Mouse (Mus musculus) Patski (cell line): Measurements from ENCODE around the gene Ccdc88a. TPM values are rescaled to one million over a fixed set of nuclear protein-coding genes. Genes with fewer than 3 reads are reported as not detected.

Source experiments
- ATAC-seq: fragments of 100-300 bp; one replicate; pipeline ENCODE4 v1.8.0; 2021
- CTCF ChIA-PET: fragments of 350-600 bp; sonication (Branson Sonifier 250); formaldehyde crosslinking; loops from one replicate; lab custom pipeline; 2022; ENCODE audit warnings: inconsistent platforms; lab: Charles Lee
- POLR2A ChIA-PET: fragments of 350-600 bp; sonication (Branson Sonifier 250); formaldehyde crosslinking; loops from one replicate; lab custom pipeline; 2022; ENCODE audit warnings: antibody characterized with exemption, inconsistent platforms; lab: Charles Lee
- DNase-seq: peaks from one replicate; pipeline ENCODE4 v3.0.0-alpha.2; 2011; ENCODE audit warnings: low read depth, low spot score
- H3K27me3 ChIP-seq: fragments of 371-371 bp; one replicate; pipeline ENCODE4 v1.5.1; 2021
- CTCF ChIP-seq: fragments of 100-300 bp; IDR thresholded peaks from one replicate; pipeline ENCODE4 v1.5.1; 2021
- in situ Hi-C: fragments of 300-500 bp; cut with MboI; formaldehyde crosslinking; loops from 3 replicates; pipeline ENCODE4 v1.11.1; 2018; ENCODE audit warnings: low pct_unique_long_range_greater_than_20kb, mixed read lengths
- polyA plus RNA-seq: library from polyadenylated mRNA; unstranded; gene quantifications from one replicate; pipeline ENCODE4 v1.2.3, GENCODE M21; 2021

Ccdc88a gene
- polyA plus RNA-seq, 1 experiment from 2014 or later, result 11.5 TPM

DNA sequence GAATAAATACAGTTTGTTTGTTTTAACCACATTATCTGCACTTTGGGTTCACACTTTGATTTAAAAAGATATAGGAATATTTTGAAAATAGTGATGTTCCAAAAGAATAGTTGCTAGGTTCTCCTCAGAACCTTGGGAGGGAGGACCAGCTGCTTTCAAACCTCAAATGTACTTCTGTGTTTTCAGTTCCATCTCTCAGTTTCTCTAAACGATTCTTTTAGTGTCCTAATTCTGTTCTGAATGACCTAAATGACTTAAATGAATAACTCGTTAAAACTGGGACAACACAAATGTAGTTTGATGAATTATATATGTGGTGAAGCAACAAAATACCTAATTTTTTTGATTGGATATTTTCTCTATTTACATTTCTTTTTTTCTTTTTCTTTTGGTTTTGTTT, 3.2 kb downstream of the Ccdc88a start:
- in situ Hi-C loops, result no loop called here
- POLR2A ChIA-PET, result interaction anchor here (1.0 kb wide), 1 partner anchor 24 kb away, joined by 3 read pairs; no protein-coding TSS in a partner anchor
- no peak for ATAC-seq
- H3K27me3 ChIP-seq, result peaks cover 10% of the 10 kb centered on the region
- no peak for TF ChIP-seq CTCF
- CTCF ChIA-PET, result no interaction called here
- DNase-seq, result no peak

DNA sequence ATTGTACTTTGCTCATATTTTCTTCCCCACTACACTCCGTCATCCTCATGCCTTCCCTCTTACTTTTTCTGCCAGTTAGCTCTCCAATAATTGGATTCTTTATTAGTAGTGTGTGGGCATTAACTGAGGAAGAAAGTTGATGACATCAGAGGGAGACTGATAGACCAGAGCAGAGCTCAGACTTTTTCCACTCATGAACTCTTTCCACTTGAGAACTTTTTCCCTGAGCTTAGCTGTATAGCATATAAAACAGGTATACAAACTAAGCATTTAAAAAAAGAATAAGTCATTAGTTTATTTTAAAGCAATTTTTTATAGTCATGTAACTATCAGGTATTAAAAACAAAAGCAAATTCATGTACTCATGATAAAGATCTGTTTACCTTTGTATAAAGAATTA, 5.3 kb downstream of the Ccdc88a start:
- no peak for ATAC-seq
- CTCF ChIA-PET, result no interaction called here
- H3K27me3 ChIP-seq, result no peaks in the 10 kb centered on the region
- TF ChIP-seq CTCF, result no peak
- POLR2A ChIA-PET, result no interaction called here
- DNase-seq, result no peak
- in situ Hi-C loops, result no loop called here

DNA sequence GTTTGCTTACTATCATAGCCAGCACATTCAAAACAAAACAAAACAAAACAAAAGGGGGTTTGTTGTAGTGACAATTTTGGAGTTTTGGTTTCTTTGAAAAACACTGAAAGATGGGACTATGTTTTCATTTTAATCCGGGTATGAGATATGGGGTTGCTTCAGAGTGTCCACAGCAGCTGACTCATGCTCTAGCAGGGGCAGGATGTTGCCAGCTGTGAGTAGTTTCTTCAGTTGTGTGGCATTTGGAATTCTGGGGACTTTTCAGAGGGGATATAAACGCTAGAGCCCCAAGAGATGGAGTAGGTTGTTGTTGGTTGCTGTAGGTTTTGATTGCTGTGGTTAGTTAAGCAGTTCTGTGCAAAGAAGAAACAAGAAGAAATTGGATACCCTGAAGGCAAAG, 10.0 kb downstream of the Ccdc88a start:
- in situ Hi-C loops, result no loop called here
- ChIA-PET CTCF (interaction anchor here (1.3 kb wide), 1 partner anchor 10 kb away, joined by 3 read pairs; no protein-coding TSS in a partner anchor), POLR2A (no interaction called here)
- ATAC-seq (no peak), DNase-seq (no peak)
- no peaks in the 10 kb centered on the region for H3K27me3 ChIP-seq
- TF ChIP-seq CTCF, result no peak

DNA sequence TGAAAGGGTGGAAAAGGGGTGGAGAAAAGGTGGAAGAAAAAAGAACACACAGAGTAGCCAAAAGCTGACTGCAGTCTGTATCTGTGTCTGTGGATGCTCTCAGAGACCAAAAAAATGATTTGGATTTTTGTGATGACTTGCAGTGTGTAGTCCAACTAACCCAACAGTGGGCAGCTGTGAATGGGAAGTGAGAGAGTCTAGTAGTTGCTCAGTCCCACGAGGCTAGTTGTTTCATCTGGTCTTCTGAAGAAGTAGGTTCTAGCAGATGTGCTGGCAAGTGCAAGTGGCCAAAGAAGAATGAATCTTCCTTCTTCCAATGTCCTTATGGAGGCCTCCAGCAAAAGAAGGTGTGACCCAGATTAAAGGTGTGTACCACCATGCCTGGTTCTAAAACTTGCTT, 10.5 kb downstream of the Ccdc88a start:
- CTCF ChIA-PET, result no interaction called here
- DNase-seq (no peak), ATAC-seq (no peak)
- in situ Hi-C loops, result no loop called here
- POLR2A ChIA-PET, result no interaction called here
- H3K27me3 ChIP-seq, result no peaks in the 10 kb centered on the region
- TF ChIP-seq CTCF, result no peak

DNA sequence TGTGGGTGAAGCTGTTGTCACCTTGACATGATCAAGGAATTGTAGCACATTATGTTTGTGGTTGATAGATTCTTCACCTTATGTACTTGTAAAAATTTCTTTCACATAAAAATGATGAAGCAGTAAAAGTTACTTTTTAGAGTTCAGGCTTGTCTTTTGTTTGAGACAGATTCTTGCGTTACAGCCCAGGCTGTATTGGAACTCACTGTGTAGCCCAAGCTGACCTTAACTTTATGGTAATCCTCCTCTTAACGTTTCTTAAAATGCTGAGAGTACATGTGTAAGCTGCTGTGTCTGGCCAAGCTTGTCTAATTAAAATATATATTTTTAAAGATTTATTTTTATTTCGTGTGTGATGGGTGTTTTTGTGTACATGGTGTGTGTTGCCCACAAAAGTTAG, 11.2 kb downstream of the Ccdc88a start:
- no peak for ATAC-seq
- CTCF ChIA-PET, result no interaction called here
- no peak for DNase-seq
- TF ChIP-seq CTCF, result no peak
- in situ Hi-C loops, result no loop called here
- POLR2A ChIA-PET, result no interaction called here
- no peaks in the 10 kb centered on the region for H3K27me3 ChIP-seq

DNA sequence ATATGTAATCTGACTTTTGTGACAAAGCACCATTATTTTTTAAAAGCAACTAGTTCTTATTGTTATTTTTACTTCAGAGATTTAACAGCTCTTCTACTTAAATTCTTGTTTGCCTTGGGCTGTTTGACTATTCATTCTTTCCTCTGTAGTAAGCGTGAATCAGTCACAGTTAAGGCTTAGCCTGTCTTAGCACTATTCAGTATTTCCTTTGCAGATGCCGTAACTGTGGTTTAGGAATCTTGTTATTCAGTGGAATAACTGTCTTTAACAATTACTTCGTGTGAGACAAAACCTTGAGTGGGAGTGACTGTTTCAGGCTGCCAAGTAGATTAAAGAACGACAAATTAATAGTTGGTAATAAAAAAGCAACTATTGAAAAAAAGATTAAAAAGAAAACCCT, 16.5 kb downstream of the Ccdc88a start:
- in situ Hi-C loops, result no loop called here
- CTCF ChIA-PET, result interaction anchor here (0.6 kb wide), 1 partner anchor 17 kb away, joined by 3 read pairs; no protein-coding TSS in a partner anchor
- ATAC-seq, result peak; percentile 90
- peak; percentile 46 for DNase-seq
- no peak for TF ChIP-seq CTCF
- H3K27me3 ChIP-seq, result no peaks in the 10 kb centered on the region
- POLR2A ChIA-PET, result no interaction called here

DNA sequence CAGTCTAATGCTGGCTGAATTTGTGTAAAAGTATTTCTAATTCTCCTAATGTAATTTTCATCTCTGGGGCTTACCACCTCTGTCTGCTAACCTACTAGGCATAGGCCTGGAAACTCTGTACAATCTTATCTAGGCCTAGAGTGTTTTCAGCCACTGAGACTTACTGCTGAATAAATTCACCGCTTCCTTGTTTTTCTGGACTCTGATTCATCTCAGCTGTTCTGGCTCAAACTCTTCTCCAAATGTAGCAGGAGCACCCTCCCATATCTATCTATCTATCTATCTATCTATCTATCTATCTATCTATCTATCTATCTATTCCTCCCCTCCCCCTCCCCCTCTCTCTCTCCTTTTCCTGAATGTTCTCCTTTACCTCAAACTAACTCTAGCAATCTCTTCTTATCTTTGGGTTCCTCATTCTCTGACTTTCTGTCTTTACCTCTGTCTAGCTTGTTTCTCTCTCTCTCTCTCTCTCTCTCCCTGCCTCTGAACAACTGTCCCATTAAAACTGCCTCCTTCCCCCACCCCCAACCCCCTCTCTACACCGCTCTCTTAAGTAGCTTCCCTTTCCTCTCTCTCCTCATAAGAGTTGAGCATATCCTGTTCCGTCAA, 21.8 kb downstream of the Ccdc88a start:
- in situ Hi-C loops, result no loop called here
- POLR2A ChIA-PET, result no interaction called here
- no peak for ATAC-seq
- CTCF ChIA-PET, result interaction anchor here (0.7 kb wide), 1 partner anchor 127 kb away, joined by 3 read pairs; no protein-coding TSS in a partner anchor
- H3K27me3 ChIP-seq, result no peaks in the 10 kb centered on the region
- no peak for TF ChIP-seq CTCF
- no peak for DNase-seq

DNA sequence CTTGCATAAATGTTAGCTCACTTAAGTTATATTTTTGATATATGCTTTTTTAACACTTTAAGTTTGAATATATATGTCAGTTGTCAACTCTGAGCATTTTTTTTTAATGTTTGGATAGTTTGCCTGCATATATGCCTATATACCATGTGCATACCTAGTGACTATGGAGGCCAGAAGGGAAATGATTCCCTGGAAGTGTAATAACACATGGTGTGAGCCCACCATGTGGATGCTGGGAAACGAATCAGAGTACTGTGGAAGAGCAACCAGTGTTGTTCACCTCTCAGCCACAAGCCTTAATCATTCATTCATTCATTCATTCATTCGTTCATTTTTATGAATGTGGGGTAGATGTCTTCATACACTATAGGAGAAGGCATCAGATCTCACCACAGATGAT, 26.9 kb downstream of the Ccdc88a start:
- no peak for TF ChIP-seq CTCF
- in situ Hi-C loops, result no loop called here
- no peak for ATAC-seq
- ChIA-PET POLR2A (interaction anchor here (1.1 kb wide), 1 partner anchor 24 kb away, joined by 3 read pairs; no protein-coding TSS in a partner anchor), CTCF (no interaction called here)
- H3K27me3 ChIP-seq, result no peaks in the 10 kb centered on the region
- DNase-seq, result no peak

DNA sequence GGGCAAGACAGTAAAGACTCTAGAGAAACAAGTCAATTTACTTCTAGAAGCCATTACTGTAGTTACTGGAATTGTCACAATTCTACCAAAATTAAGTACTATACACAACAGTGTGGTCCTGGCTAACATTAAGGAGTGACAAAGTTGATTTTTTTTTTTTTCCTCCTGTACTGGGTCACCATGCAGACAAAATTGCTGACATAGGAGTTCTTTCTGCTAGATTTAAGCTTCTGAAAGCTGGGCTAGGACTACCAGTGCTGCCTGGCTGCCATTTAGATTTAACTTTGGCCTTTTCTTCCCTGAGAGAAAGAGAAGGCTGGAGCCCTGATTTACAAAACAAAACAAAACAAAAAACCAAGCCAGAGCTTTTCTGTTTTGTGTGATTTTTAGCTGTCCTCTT, 32.8 kb downstream of the Ccdc88a start:
- DNase-seq (no peak), ATAC-seq (no peak)
- no peak for TF ChIP-seq CTCF
- H3K27me3 ChIP-seq, result no peaks in the 10 kb centered on the region
- in situ Hi-C loops, result no loop called here
- CTCF ChIA-PET, result interaction anchor here (1.1 kb wide), 1 partner anchor 17 kb away, joined by 3 read pairs; no protein-coding TSS in a partner anchor
- POLR2A ChIA-PET, result no interaction called here

DNA sequence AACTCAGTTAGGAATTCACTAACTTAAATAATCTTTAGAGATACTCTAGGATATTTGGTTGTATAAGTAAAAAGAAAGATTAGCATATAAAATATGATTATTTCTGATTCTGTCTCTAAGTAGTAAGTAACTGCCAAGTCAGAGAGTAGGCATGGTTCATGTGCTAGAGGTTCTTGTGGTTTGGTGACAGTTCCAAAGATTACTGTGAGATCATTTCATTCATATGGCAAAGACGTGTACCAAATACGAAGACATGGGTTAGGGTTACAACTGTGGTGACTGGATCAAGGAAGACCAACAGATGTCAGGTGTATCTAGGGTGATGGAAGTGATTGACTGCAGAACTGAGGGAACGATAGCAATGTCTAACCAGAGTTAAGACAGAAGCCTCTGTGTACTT, 50.0 kb downstream of the Ccdc88a start:
- TF ChIP-seq CTCF, result no peak
- H3K27me3 ChIP-seq, result no peaks in the 10 kb centered on the region
- ChIA-PET POLR2A (no interaction called here), CTCF (no interaction called here)
- in situ Hi-C loops, result no loop called here
- no peak for DNase-seq
- no peak for ATAC-seq

DNA sequence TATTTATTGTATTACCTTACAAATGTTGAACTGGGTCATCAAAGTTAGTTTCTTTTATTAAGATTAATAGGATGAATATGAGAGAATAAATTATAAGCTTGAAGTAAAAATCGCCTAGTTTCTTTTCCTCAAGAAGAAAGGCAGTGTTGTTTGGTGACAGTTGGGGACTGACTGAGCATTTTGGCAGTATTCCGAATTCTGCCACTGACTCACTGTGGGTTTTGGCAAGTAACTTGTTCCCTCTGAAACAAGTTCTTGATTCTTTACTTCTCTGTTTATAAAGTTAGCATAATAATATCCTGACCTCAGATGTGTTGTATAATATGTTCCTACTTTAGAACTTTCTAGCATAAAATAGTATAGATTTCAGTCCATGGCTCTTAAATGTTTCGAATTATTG, 55.3 kb downstream of the Ccdc88a start:
- POLR2A ChIA-PET, result no interaction called here
- no peak for ATAC-seq
- H3K27me3 ChIP-seq, result no peaks in the 10 kb centered on the region
- CTCF ChIA-PET, result no interaction called here
- no peak for DNase-seq
- TF ChIP-seq CTCF, result no peak
- in situ Hi-C loops, result no loop called here

DNA sequence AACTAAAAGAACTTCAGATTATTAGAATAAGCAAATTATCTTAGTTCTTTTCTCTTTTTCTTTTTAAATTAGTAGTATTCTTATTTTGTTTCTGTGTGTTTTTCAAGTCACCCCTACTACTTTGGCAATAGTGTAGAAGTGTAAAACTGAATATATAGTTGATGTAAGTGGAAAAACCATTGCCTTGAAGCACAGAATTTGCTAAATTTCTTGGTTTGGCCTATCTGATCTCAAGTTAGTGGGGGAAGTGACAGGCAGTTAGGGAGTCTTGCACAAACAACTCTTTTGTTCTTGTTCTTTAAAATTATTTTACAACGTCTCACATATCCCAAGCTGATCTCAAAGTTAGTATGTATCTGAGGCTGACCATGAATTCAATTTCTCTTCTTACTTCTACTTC, 57.6 kb downstream of the Ccdc88a start:
- no peak for TF ChIP-seq CTCF
- ChIA-PET POLR2A (no interaction called here), CTCF (no interaction called here)
- no peaks in the 10 kb centered on the region for H3K27me3 ChIP-seq
- in situ Hi-C loops, result no loop called here
- no peak for DNase-seq
- no peak for ATAC-seq
